Comparison of ENCODE assay signal across 14 mouse cellular contexts in the genomic region with DNA sequence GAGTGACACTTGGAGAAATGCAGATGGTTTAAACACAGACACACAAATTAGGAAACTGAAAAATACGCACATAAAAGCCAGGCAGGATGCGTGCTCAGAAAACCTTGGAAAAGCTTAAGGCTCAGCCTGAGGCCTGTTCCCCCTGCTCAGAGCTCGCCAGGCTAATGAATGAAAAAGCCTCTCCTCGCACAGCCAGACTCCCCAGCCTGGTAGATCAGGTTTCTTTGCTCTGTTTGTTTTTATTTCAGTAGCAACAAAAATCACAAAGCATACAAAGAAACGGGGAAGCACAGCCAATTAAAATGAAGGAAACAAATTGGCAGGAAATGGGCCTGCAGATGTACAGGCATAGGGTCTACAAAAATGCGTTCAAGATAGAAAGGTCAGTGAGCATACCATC.
DNase-seq lines count a peak whose midpoint lies in the region; ATAC-seq and TF ChIP-seq lines count a peak whose summit lies in the region.
"Had no signal": no experiment of that assay in that cellular context is flagged by ENCODE, and none has a peak within 500 bp of the region (broad histone marks: within the 10 kb centered on the region; RNA-seq: fewer than 3 reads in every experiment).

No protein-coding gene starts in this region.

- ATAC-seq in kidney, embryonic 15.5 days (replicated peaks; ENCODE audit: low FRiP score) = peak; percentile 66; the same call in 1 of the 2 replicates
- ATAC-seq in stomach, postnatal 0 days (ENCODE audit: low FRiP score, low TSS enrichment) = no peak
- ATAC-seq: intestine, embryonic 16.5 days; liver, postnatal 0 days had no signal

- no peaks in the 10 kb centered on the region for H3K36me3 ChIP-seq in kidney, embryonic 15.5 days
- H3K36me3 ChIP-seq in stomach, postnatal 0 days (ENCODE audit: control insufficient read depth, insufficient read depth, low read length) = no peaks in the 10 kb centered on the region
- H3K36me3 ChIP-seq: limb, embryonic 13.5 days; stomach, embryonic 15.5 days had no signal

- TF ChIP-seq POLR2A in brain, embryonic 14.5 days (IDR thresholded peaks at IDR 0.05; ENCODE audit: borderline replicate concordance, extremely low read depth, insufficient read depth, insufficient read length, poor library complexity, severe bottlenecking) = no peak

- TF ChIP-seq CTCF in brain, embryonic 14.5 days (IDR thresholded peaks at IDR 0.05; ENCODE audit: borderline replicate concordance, extremely low read depth, insufficient read depth, insufficient read length) = no peak
- no peak for TF ChIP-seq CTCF in stomach, postnatal 0 days (IDR thresholded peaks at IDR 0.05; ENCODE audit: low read depth)

- no peak overlapping the region for H3K9ac ChIP-seq in kidney, embryonic 15.5 days
- no peak overlapping the region for H3K9ac ChIP-seq in stomach, postnatal 0 days (ENCODE audit: low read length)
- H3K9ac ChIP-seq: limb, embryonic 13.5 days; liver, postnatal 0 days; stomach, embryonic 15.5 days had no signal

- TF ChIP-seq EP300 in stomach, postnatal 0 days (optimal IDR thresholded peaks at IDR 0.05) = no peak

- DNase-seq in kidney, adult 11 months = no peak
- DNase-seq in Muller cell, postnatal 12 days (ENCODE audit: inconsistent ontology term) = peak; percentile 53
- DNase-seq in brain, embryonic 14.5 days (ENCODE audit: low read depth) = peak; percentile 75
- peak; percentile 60 for DNase-seq in forelimb bud, embryonic 11.5 days (ENCODE audit: low read depth, low spot score)
- DNase-seq in stomach, postnatal 0 days (ENCODE audit: low spot score) = no peak
- DNase-seq in thymus, adult 18-20 months = no peak
- DNase-seq: adrenal gland, postnatal 10 days; heart, adult 18-20 months; heart, postnatal 10 days; liver, postnatal 0 days had no signal

- H3K4me1 ChIP-seq in kidney, embryonic 15.5 days = peaks cover 5% of the 10 kb centered on the region; the same call in 1 of the 2 replicates
- H3K4me1 ChIP-seq in stomach, postnatal 0 days (replicated peaks; ENCODE audit: control insufficient read depth, insufficient read depth) = no peaks in the 10 kb centered on the region
- H3K4me1 ChIP-seq: limb, embryonic 13.5 days; stomach, embryonic 15.5 days had no signal

- no peak overlapping the region for H3K4me2 ChIP-seq in kidney, embryonic 15.5 days
- H3K4me2 ChIP-seq in stomach, postnatal 0 days (replicated peaks; ENCODE audit: low read depth) = no peak overlapping the region
- H3K4me2 ChIP-seq: limb, embryonic 13.5 days; stomach, embryonic 15.5 days had no signal

- no peaks in the 10 kb centered on the region for H3K9me3 ChIP-seq in kidney, embryonic 15.5 days (replicated peaks)
- H3K9me3 ChIP-seq in stomach, postnatal 0 days (ENCODE audit: control insufficient read depth, low read length) = no peaks in the 10 kb centered on the region
- H3K9me3 ChIP-seq: limb, embryonic 13.5 days; stomach, embryonic 15.5 days had no signal

- H3K27ac ChIP-seq in kidney, embryonic 15.5 days = 0 out of 2 replicates have a peak overlapping the region, but pooled peaks have one; percentile 9
- H3K27ac ChIP-seq in stomach, postnatal 0 days (replicated peaks) = no peak overlapping the region
- H3K27ac ChIP-seq: limb, embryonic 13.5 days; stomach, embryonic 15.5 days had no signal

- no peak overlapping the region for H3K4me3 ChIP-seq in kidney, embryonic 15.5 days (replicated peaks)
- H3K4me3 ChIP-seq in stomach, postnatal 0 days (ENCODE audit: low read depth, low read length) = no peak overlapping the region
- H3K4me3 ChIP-seq: limb, embryonic 13.5 days; stomach, embryonic 15.5 days had no signal

- no peaks in the 10 kb centered on the region for H3K27me3 ChIP-seq in kidney, embryonic 15.5 days
- no peaks in the 10 kb centered on the region for H3K27me3 ChIP-seq in stomach, postnatal 0 days (ENCODE audit: control insufficient read depth, insufficient read depth, low read length)
- H3K27me3 ChIP-seq: limb, embryonic 13.5 days; stomach, embryonic 15.5 days had no signal

- WGBS in kidney, embryonic 15.5 days = 12% methylated on average over 6 of the region's 6 CpGs
- WGBS in stomach, postnatal 0 days = 32% methylated on average over 6 of the region's 6 CpGs

Comparison
In these comparisons a context has a peak if more than half of its experiments do, and no peak if none do; other contexts are left out.
1. DNase-seq: peak in Muller cell, postnatal 12 days (single experiment), brain, embryonic 14.5 days (single experiment) and forelimb bud, embryonic 11.5 days (single experiment); none in kidney, adult 11 months (single experiment), stomach, postnatal 0 days (single experiment) and thymus, adult 18-20 months (0 of 2).